Mouse (Mus musculus) myocyte (in vitro differentiated cells): ENCODE measurements around the gene N4bp2l2.

Source experiments
- E2F4 ChIP-seq: IDR thresholded peaks from one replicate; pipeline ENCODE4 v1.6.1; 2011; ENCODE audit warnings: mild to moderate bottlenecking, control low read depth, moderate library complexity; ENCODE audit not compliant: insufficient read depth
- MAX ChIP-seq: IDR thresholded peaks from one replicate; pipeline ENCODE4 v1.6.1; 2011; ENCODE audit warnings: low read depth, mild to moderate bottlenecking, control low read depth
- MYOD1 ChIP-seq, 3 experiments: IDR thresholded peaks; one replicate each; pipeline ENCODE4 v1.6.1; 2011; ENCODE audit warnings: control low read depth in 2 of 3, low read depth in 2 of 3, mild to moderate bottlenecking in 2 of 3, moderate library complexity in 1 of 3; ENCODE audit not compliant: insufficient read length in 2 of 3, control insufficient read depth in 1 of 3
- POLR2A ChIP-seq: IDR thresholded peaks from one replicate; pipeline ENCODE4 v1.6.1; 2011; ENCODE audit warnings: low read depth, mild to moderate bottlenecking, control low read depth, moderate library complexity; ENCODE audit not compliant: insufficient read length
- TCF12 ChIP-seq: IDR thresholded peaks from one replicate; pipeline ENCODE4 v1.6.1; 2011; ENCODE audit warnings: mild to moderate bottlenecking, control low read depth; ENCODE audit not compliant: poor library complexity, insufficient read depth, severe bottlenecking
- TCF3 ChIP-seq: IDR thresholded peaks from one replicate; pipeline ENCODE4 v1.6.1; 2011; ENCODE audit warnings: low read depth, control low read depth; ENCODE audit not compliant: insufficient read length
- USF1 ChIP-seq: IDR thresholded peaks from one replicate; pipeline ENCODE4 v1.6.1; 2011; ENCODE audit warnings: low read depth, mild to moderate bottlenecking, control low read depth, moderate library complexity

GRCm38 (mm10) chr5:150574403-150574802, 91.6 kb downstream of the N4bp2l2 start:
- TF ChIP-seq POLR2A (no peak), TCF12 (no peak), USF1 (no peak), MAX (no peak), TCF3 (no peak), E2F4 (no peak), MYOD1 (IDR thresholded peaks at IDR 0.05; ENCODE audit: control insufficient read depth in 1 of 3, insufficient read length in 2 of 3, low read depth in 2 of 3) (no peak)
